Mouse (Mus musculus): ENCODE measurements around the gene Rab20.

DNA sequence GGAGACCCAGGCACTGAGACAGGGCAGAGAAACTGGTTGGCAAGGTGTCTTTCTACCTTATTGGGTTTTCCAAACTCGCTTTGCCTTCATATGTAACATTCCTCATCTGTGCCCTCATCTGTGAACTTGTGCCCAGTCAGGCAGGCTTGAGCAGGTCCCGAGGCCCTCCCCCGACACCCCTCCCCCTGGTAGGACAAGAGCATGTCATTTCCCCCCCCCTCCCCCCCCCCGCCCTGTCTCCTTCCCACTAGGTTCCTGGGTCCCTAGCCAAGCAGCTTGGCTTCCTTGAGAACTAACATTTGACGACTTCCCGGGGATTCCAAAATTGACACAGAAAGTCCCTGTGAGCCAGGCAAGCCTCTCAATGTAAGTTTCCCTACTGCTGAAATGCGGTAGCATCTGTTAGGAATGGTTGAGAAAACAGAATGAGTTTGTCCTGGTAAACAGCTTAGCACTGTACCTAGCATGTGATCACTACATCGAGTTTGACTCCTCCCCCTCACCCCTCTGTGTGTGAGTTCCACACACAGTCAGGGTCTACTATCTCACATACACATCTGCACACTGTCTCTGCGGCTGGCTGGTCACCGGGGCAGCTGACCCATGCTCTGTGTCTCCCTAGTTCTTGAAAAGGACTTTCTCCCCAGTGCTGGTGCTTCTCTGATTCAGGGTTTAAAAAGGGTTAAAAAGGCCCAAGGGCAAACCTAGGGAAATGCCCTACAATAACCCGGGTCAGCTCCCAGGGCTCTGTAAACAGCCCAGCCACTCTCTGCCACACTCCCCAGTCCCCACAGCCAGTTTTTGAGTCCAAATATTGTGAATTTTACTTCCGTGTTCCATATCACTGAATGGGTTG lies 20.3 kb downstream of the Rab20 start:
- TF ChIP-seq CTCF (conservative IDR thresholded peaks at IDR 0.05; ENCODE audit: low read length) (no peak), NANOG (IDR thresholded peaks at IDR 0.05; ENCODE audit: borderline replicate concordance, low read length) (no peak), POU5F1 (IDR thresholded peaks at IDR 0.05; ENCODE audit: borderline replicate concordance, low read length) (no peak)
